Mouse (Mus musculus): Measurements from ENCODE around the gene Il3. TPM values are rescaled to one million over a fixed set of nuclear protein-coding genes. Genes with fewer than 3 reads are reported as not detected.

Gene Il3
- total RNA-seq, 4 experiments from 2014 or later = not detected

- DNase-seq (ENCODE audit: low spot score in 2 of 2) = no peak
Measured at GRCm38 (mm10) chr11:54219191-54219590, 47.9 kb downstream of the Il3 start.

DNA sequence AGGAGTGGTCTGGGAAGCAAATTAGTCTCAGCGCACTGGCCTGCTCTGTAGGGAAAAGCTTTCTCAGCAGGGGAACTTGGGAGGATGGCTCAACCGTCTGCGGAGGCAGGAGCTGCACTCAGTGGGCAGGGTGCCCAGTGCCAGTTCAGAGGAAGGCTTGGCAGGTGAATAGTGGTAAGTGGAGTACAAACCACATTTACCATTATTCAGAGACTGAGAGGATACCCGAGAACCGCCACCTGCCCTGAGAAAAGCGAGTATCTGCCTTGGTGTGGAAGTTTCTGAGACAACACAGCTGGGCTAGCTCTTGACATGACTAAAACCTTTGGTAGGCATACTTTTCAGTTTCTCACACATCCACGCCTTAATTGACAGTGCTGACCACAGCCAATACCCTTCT lies 49.7 kb downstream of the Il3 start:
- DNase-seq (ENCODE audit: low spot score in 2 of 2) = no peak

DNA sequence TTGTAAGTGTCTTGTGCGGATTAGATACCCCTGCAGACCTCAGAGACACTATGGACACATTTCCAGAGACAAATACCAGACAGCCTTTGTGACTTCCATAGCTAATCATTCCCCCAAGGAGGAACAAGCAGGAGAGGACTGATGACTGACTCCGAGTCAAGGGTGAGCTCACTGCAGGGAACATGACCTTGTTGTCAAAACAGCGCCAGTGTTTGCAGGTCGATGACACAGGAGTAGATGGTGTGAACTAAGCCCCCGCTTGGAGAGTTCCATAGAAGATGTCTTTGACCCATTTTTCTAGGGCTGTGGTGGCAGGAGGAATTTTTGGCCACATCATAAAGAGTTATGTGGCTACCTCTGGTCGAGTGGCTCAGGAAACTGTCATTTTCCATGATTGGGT lies 51.0 kb downstream of the Il3 start:
- no peak for DNase-seq (ENCODE audit: low spot score in 2 of 2)

Other genes starting within 250 kb of the Il3 start
- 1 to 10 TPM; 2.0 to 2.2 (median 2.1) TPM for gene Slc22a4, start 239.2 kb downstream of the Il3 start, total RNA-seq (2022)
- 1 to 10 TPM; 3.2 to 5.4 (median 3.9) TPM for gene Pdlim4, start 198.3 kb downstream of the Il3 start, total RNA-seq (2022)
- gene P4ha2, start 167.2 kb downstream of the Il3 start, total RNA-seq (2022) = 10 to 100 TPM; 28.2 to 33.7 (median 31.2) TPM
- gene Csf2, start 17.6 kb downstream of the Il3 start, total RNA-seq (2022) = not detected
- gene Acsl6, start 36.5 kb upstream of the Il3 start, total RNA-seq (2022) = 10 to 100 TPM; 26.2 to 31.9 (median 29.0) TPM
- not detected for gene Meikin, start 103.4 kb upstream of the Il3 start, total RNA-seq (2022)
- 10 to 100 TPM; 38.5 to 48.2 (median 39.3) TPM for gene Fnip1, start 170.9 kb upstream of the Il3 start, total RNA-seq (2022)